Mouse (Mus musculus): Measurements from ENCODE around the gene Pskh1. TPM values are rescaled to one million over a fixed set of nuclear protein-coding genes. Genes with fewer than 3 reads are reported as not detected.

Gene Pskh1
- total and polyA plus RNA-seq, 3 experiments = 12.9 to 26.2 TPM; not detected in 1

GRCm38 (mm10) chr8:105880754-105881520 lies 19.3 kb upstream of the Pskh1 start, which contains the start of gene Edc4 (continued):
- TF ChIP-seq TCF12 (IDR thresholded peaks at IDR 0.05; ENCODE audit: low read depth, low read length) (peak; percentile 86), ZNF384 (IDR thresholded peaks at IDR 0.05; ENCODE audit: low read depth, low read length) (no peak), USF2 (IDR thresholded peaks at IDR 0.05; ENCODE audit: borderline replicate concordance in 1 of 2, insufficient read depth in 1 of 2, low read depth in 1 of 2, low read length in 2 of 2) (no peak), MXI1 (IDR thresholded peaks at IDR 0.05; ENCODE audit: low read depth, low read length) (peak; percentile 89), NELFE (IDR thresholded peaks at IDR 0.05; ENCODE audit: low read depth, low read length) (peak; percentile 98), ZKSCAN1 (IDR thresholded peaks at IDR 0.05; ENCODE audit: low read depth, low read length) (no peak; the same call in 1 of the 2 replicates), GABPA (IDR thresholded peaks at IDR 0.05; ENCODE audit: low read depth, low read length) (no peak), E2F4 (IDR thresholded peaks at IDR 0.05; ENCODE audit: borderline replicate concordance, low read depth, low read length) (peak; percentile 60; the same call in 1 of the 2 replicates), POLR2A (IDR thresholded peaks at IDR 0.05; ENCODE audit: control insufficient read depth in 1 of 2, insufficient read depth in 1 of 2, low read depth in 1 of 2, low read length in 2 of 2, poor library complexity in 1 of 2) (peak; percentile 96 to 97), CTCF (IDR thresholded peaks at IDR 0.05 in 2 of 3, conservative IDR thresholded peaks at IDR 0.05 in 1 of 3; ENCODE audit: control insufficient read depth in 1 of 3, insufficient read depth in 1 of 3, low read depth in 2 of 3, low read length in 3 of 3, poor library complexity in 1 of 3, severe bottlenecking in 1 of 3) (no peak), ELF1 (IDR thresholded peaks at IDR 0.05; ENCODE audit: low read depth, low read length) (peak; percentile 87), TBP (IDR thresholded peaks at IDR 0.05; ENCODE audit: low read depth, low read length) (peak; percentile 87)

DNA sequence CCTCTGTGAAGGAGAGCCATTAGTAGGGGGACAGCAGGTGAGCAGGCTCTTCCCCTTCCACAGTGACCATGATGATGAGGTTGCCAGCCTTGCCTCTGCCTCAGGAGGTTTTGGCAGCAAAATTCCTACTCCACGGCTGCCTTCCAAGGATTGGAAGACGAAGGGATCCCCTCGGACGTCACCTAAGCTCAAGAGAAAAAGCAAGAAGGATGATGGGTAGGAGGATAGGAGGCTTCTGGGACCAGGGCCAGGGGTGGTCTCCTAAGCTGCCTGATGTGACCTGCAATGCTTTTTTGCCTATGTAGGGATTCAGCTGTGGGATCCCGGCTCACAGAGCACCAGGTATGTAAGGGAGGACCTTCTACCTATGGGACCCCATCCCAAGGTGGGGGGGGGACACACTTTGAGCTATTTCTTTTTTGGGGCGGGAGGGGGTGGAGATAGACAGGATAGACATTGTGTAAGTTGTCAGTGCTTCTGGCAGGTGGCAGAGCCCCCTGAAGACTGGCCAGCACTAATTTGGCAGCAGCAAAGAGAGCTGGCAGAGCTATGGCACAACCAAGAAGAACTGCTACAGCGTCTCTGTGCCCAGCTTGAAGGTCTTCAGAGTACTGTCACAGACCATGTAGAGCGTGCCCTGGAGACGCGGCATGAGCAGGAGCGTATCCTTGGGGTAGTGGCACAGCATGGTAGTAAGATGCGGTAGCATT lies 10.3 kb upstream of the Pskh1 start:
- H3K9ac ChIP-seq (ENCODE audit: control insufficient read depth, low read depth, low read length, poor library complexity, severe bottlenecking) = no peak overlapping the region
- TF ChIP-seq EP300 (IDR thresholded peaks at IDR 0.05; ENCODE audit: low read depth in 1 of 2, low read length in 2 of 2) (no peak), KAT2A (conservative IDR thresholded peaks at IDR 0.05; ENCODE audit: low read depth, low read length) (no peak), ZNF384 (IDR thresholded peaks at IDR 0.05; ENCODE audit: low read depth, low read length) (no peak), CHD1 (IDR thresholded peaks at IDR 0.05; ENCODE audit: low read depth, low read length) (no peak), BHLHE40 (IDR thresholded peaks at IDR 0.05; ENCODE audit: borderline replicate concordance, low read depth, low read length) (no peak), TAL1 (IDR thresholded peaks at IDR 0.05; ENCODE audit: low read length) (no peak), RCOR1 (IDR thresholded peaks at IDR 0.05; ENCODE audit: low read depth, low read length) (no peak), TCF12 (IDR thresholded peaks at IDR 0.05; ENCODE audit: low read depth, low read length) (no peak), MAX (IDR thresholded peaks at IDR 0.05; ENCODE audit: low read length) (no peak), TBP (IDR thresholded peaks at IDR 0.05; ENCODE audit: low read depth, low read length) (no peak), MEF2A (IDR thresholded peaks at IDR 0.05; ENCODE audit: extremely low read depth, insufficient replicate concordance, low read depth, low read length, poor library complexity, severe bottlenecking) (no peak), POLR2AphosphoS2 (IDR thresholded peaks at IDR 0.05; ENCODE audit: low read length) (no peak), POLR2AphosphoS5 (IDR thresholded peaks at IDR 0.05; ENCODE audit: borderline replicate concordance, low read depth, low read length) (no peak), SMC3 (IDR thresholded peaks at IDR 0.05; ENCODE audit: low read depth, low read length) (no peak), JUND (IDR thresholded peaks at IDR 0.05; ENCODE audit: low read depth, low read length) (no peak), NELFE (IDR thresholded peaks at IDR 0.05; ENCODE audit: low read depth, low read length) (no peak), MAZ (IDR thresholded peaks at IDR 0.05; ENCODE audit: low read depth, low read length) (no peak), MAFK (IDR thresholded peaks at IDR 0.05; ENCODE audit: borderline replicate concordance, low read depth, low read length) (no peak), MXI1 (IDR thresholded peaks at IDR 0.05; ENCODE audit: low read depth, low read length) (no peak)
- no peaks in the 10 kb centered on the region for H3K4me1 ChIP-seq (ENCODE audit: control insufficient read depth in 1 of 2, insufficient read depth in 2 of 2, low read length in 2 of 2)
- no peaks in the 10 kb centered on the region for H3K27me3 ChIP-seq (ENCODE audit: control insufficient read depth in 1 of 2, insufficient read depth in 2 of 2, low read length in 2 of 2)
- H3K4me3 ChIP-seq (ENCODE audit: control insufficient read depth in 1 of 2, insufficient read depth in 1 of 2, low read depth in 2 of 2, low read length in 2 of 2) = no peak overlapping the region
- H3K79me2 ChIP-seq (ENCODE audit: control insufficient read depth, insufficient read depth, low read length, poor library complexity) = no peaks in the 10 kb centered on the region
- no peak for DNase-seq (ENCODE audit: low read depth, low spot score)
- H3K36me3 ChIP-seq (ENCODE audit: control insufficient read depth in 1 of 2, insufficient read depth in 2 of 2, low read length in 2 of 2) = peaks cover 0 to 9% of the 10 kb centered on the region in 2 experiments; a peak in 2 of 4 replicates
- H3K27ac ChIP-seq (ENCODE audit: control insufficient read depth, low read depth, low read length) = no peak overlapping the region
- no peaks in the 10 kb centered on the region for H3K9me3 ChIP-seq (replicated peaks; ENCODE audit: insufficient read depth, low read length)

Data from MEL (cell line).